ENCODE assay signal across 15 mouse cellular contexts in the genomic region with DNA sequence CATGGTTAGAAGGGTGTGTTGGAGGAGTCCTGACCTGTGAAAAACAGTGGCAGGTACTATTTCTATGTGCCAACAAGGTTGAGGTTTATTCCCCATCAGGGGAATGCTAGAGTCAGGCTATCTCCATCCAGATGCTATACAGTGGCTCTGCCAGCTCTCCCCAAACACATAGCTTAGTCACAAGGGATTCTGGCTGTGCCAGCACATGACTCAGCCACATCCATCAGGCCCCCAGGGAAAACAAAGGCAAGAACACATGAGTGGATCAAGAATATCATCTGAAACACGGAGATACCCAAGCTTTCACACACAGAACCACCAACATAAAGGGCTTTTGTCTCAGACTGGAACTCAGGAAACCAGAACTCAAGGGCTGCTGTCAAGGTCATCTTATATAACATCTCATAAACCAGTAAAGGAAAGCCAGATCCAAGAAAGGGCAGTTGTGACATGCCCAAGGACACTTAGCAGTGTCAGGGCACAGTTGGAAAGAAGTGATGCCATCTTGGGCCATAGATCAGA.
DNase-seq lines count a peak whose midpoint lies in the region; ATAC-seq and TF ChIP-seq lines count a peak whose summit lies in the region.
"Had no signal": no experiment of that assay in that cellular context is flagged by ENCODE, and none has a peak within 500 bp of the region (broad histone marks: within the 10 kb centered on the region; RNA-seq: fewer than 3 reads in every experiment).

No protein-coding gene starts in this region.

- peaks cover 3% of the 10 kb centered on the region for H3K27me3 ChIP-seq in Patski
- no peaks in the 10 kb centered on the region for H3K27me3 ChIP-seq in hindbrain, embryonic 14.5 days (ENCODE audit: control insufficient read depth, insufficient read depth, low read length)
- H3K27me3 ChIP-seq: embryonic facial prominence, embryonic 15.5 days; forebrain, embryonic 12.5 days; hindbrain, embryonic 12.5 days; neural tube, embryonic 12.5 days had no signal

- peaks cover 12% of the 10 kb centered on the region for H3K4me1 ChIP-seq in cortical plate, adult 2 months (ENCODE audit: control insufficient read depth, insufficient read depth, low read length)
- 0 out of 2 replicates have a peak, but pooled peaks cover 3% of the 10 kb centered on the region for H3K4me1 ChIP-seq in hindbrain, embryonic 14.5 days (replicated peaks; ENCODE audit: control insufficient read depth, insufficient read depth, low read length)
- H3K4me1 ChIP-seq: hindbrain, embryonic 12.5 days; neural tube, embryonic 12.5 days had no signal

- H3K27ac ChIP-seq in layer of hippocampus, adult 2 months: peak overlapping the region; percentile 55
- peak overlapping the region; percentile 16; the same call in 1 of the 2 replicates for H3K27ac ChIP-seq in cortical plate, adult 2 months (ENCODE audit: insufficient read depth, low read length)
- no peak overlapping the region for H3K27ac ChIP-seq in hindbrain, embryonic 14.5 days
- H3K27ac ChIP-seq: embryonic facial prominence, embryonic 15.5 days; forebrain, embryonic 12.5 days; hindbrain, embryonic 12.5 days; liver, embryonic 14.5 days; neural tube, embryonic 12.5 days had no signal

- no peak for TF ChIP-seq CTCF in layer of hippocampus, adult 2 months (conservative IDR thresholded peaks at IDR 0.05)
- TF ChIP-seq CTCF in Patski (IDR thresholded peaks at IDR 0.05): no peak
- no peak for TF ChIP-seq CTCF in cortical plate, adult 2 months (IDR thresholded peaks at IDR 0.05; ENCODE audit: extremely low read depth, insufficient read depth, low read length)

- WGBS in hindbrain, embryonic 14.5 days: 80% methylated on average over 1 of the region's 1 CpGs

- H3K9me3 ChIP-seq in hindbrain, embryonic 14.5 days (ENCODE audit: control insufficient read depth, low read length): no peaks in the 10 kb centered on the region
- H3K9me3 ChIP-seq: embryonic facial prominence, embryonic 15.5 days; forebrain, embryonic 12.5 days; hindbrain, embryonic 12.5 days; neural tube, embryonic 12.5 days had no signal

- no peak overlapping the region for H3K4me3 ChIP-seq in layer of hippocampus, adult 2 months
- no peak overlapping the region for H3K4me3 ChIP-seq in cortical plate, adult 2 months (ENCODE audit: insufficient read depth, low read length)
- H3K4me3 ChIP-seq in hindbrain, embryonic 14.5 days (replicated peaks; ENCODE audit: low read length): no peak overlapping the region
- H3K4me3 ChIP-seq: embryonic facial prominence, embryonic 15.5 days; forebrain, embryonic 12.5 days; hindbrain, embryonic 12.5 days; neural tube, embryonic 12.5 days had no signal

- CTCF ChIA-PET in Patski (lab: Charles Lee): no interaction called here

- H3K9ac ChIP-seq in hindbrain, embryonic 14.5 days: no peak overlapping the region
- H3K9ac ChIP-seq: embryonic facial prominence, embryonic 15.5 days; forebrain, embryonic 12.5 days; hindbrain, embryonic 12.5 days; liver, embryonic 14.5 days; neural tube, embryonic 12.5 days had no signal

- TF ChIP-seq POLR2A in cortical plate, adult 2 months (IDR thresholded peaks at IDR 0.05; ENCODE audit: extremely low read depth, insufficient read depth, low read length): no peak

- peak in 1 of 2 experiments; percentile 32 for DNase-seq in layer of hippocampus, adult 2 months (ENCODE audit: low spot score in 2 of 2)
- DNase-seq in layer of hippocampus, postnatal 25 days (ENCODE audit: extremely low spot score in 1 of 2, low spot score in 1 of 2): no peak
- peak; percentile 10 for DNase-seq in 3134 (ENCODE audit: extremely low read depth, insufficient read length, low spot score)
- peak; percentile 20 for DNase-seq in Patski (ENCODE audit: low read depth, low spot score)
- no peak for DNase-seq in hindbrain, embryonic 14.5 days (ENCODE audit: low spot score)
- no peak for DNase-seq in lung, adult 18-20 months
- DNase-seq: kidney, adult 11 months; kidney, postnatal 10 days had no signal

- H3K4me2 ChIP-seq in hindbrain, embryonic 14.5 days (replicated peaks): no peak overlapping the region
- H3K4me2 ChIP-seq: embryonic facial prominence, embryonic 15.5 days; forebrain, embryonic 12.5 days; hindbrain, embryonic 12.5 days; neural tube, embryonic 12.5 days had no signal

- ATAC-seq in Patski: no peak
- ATAC-seq in hindbrain, embryonic 14.5 days (ENCODE audit: low FRiP score): no peak
- ATAC-seq in activated CD4-positive, CD25-positive, alpha-beta regulatory T cell, adult 4 months: no peak

- POLR2A ChIA-PET in Patski (lab: Charles Lee): no interaction called here

- H3K36me3 ChIP-seq in hindbrain, embryonic 14.5 days (replicated peaks; ENCODE audit: control insufficient read depth, insufficient read depth): no peaks in the 10 kb centered on the region
- H3K36me3 ChIP-seq: embryonic facial prominence, embryonic 15.5 days; forebrain, embryonic 12.5 days; hindbrain, embryonic 12.5 days; neural tube, embryonic 12.5 days had no signal

- in situ Hi-C loops in Patski (cut with MboI; ENCODE audit: low pct_unique_long_range_greater_than_20kb): no loop called here

Comparison
In these comparisons a context has a peak if more than half of its experiments do, and no peak if none do; other contexts are left out.
1. DNase-seq: peak in 3134 (single experiment) and Patski (single experiment); none in layer of hippocampus, postnatal 25 days (0 of 2), hindbrain, embryonic 14.5 days (single experiment) and lung, adult 18-20 months (0 of 2).